Mouse (Mus musculus): ENCODE results near the gene Vhl. TPM values are rescaled to one million over a fixed set of nuclear protein-coding genes. Genes with fewer than 3 reads are reported as not detected.

Vhl gene
- polyA plus RNA-seq, 1 experiment from 2014 or later, result 56.2 TPM

DNA sequence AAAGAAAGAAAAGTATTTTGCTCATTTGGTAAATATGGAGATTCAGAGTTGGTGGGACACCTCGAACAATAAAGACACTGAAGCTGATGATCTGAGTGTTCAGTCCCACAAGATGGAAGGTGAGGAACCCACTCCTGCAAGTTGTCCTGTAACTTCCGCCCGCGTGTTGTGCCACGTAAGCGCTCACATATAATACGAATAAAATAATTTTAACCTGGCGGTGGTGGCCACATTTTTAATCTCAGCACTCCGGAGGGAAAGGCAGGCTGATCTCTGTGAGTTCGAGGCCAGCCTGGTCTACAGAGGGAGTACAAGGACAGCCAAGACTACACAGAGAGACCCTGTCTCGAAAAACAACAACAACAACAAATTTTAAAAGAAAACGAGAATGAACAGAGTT lies 19.8 kb upstream of the Vhl start:
- Histone ChIP-seq H3K9ac (peak overlapping the region; percentile 84; the same call in 1 of the 2 replicates), H3K36me3 (no peaks in the 10 kb centered on the region), H3K27me3 (no peaks in the 10 kb centered on the region), H3K27ac (0 out of 2 replicates have a peak overlapping the region, but pooled peaks have one; percentile 78), H3K4me2 (replicated peaks) (peak overlapping the region; percentile 69), H3K4me1 (peaks cover 17% of the 10 kb centered on the region), H3K4me3 (peak overlapping the region; percentile 85), H3K9me3 (no peaks in the 10 kb centered on the region)
- peak; percentile 13; the same call in 1 of the 2 replicates for ATAC-seq (ENCODE audit: insufficient number of reproducible peaks, insufficient read depth, low FRiP score, low TSS enrichment)
- 54% methylated on average over 12 of the region's 12 CpGs for WGBS

DNA sequence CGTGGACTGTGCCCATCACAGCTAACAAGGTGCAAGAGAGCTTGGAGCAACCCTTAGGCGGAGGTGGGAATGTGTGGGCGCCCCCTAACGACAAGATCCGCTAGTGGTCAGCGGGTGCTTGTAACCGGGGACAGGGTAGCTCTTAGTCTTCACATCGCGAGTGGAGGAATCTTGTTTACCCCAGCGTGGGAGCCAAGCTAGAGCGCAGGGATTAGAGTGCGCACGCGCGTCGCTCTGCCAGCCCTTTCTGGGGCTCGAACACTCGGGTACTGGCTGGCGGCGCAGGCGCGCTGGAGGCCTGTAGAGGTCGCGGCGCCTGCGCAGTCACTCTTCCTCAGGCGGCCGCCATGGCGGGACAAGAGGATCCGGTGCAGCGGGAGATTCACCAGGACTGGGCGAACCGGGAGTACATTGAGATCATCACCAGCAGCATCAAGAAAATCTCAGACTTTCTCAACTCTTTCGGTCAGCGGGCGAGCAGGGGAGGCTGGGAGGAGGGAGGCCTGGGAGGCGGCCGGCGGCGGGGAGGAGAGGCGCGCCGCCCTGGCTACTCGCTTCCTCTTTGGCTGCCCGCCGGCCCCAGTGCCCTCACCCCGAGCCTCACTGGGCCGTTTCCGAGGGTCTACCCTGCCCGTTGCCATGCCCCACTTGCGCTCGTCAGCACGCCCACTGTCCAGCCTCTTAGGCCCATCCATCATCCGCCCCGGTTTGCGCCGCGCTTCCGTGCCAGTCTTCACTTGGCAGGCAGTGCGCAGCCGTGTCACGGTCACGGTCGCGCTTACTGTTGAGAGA lies 19.1 kb upstream of the Vhl start, which contains the start of gene Brk1:
TSS of gene Brk1 (plus strand) at position 341 of the 792 bp plus-strand sequence.
- 1% methylated on average over 65 of the region's 65 CpGs for WGBS

DNA sequence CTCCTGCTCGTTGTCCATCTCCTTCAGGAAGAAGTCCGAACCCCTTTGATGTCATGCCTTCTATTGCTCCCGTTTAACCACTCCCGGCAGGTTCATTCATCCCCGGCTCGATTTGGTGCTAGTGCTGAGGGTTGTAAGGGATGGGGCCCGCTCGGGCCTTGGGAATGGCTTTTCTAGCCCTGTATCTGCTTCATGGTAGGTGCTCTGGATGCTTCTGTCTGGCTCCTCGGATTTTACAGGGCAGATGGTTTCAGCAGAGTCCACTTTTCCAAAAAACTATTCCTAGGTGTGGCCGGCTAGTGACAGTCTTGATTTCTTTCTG lies 18.6 kb upstream of the Vhl start:
- H3K27ac ChIP-seq, result peak overlapping the region; percentile 78
- peak overlapping the region; percentile 85 for H3K4me3 ChIP-seq
- ATAC-seq (ENCODE audit: insufficient number of reproducible peaks, insufficient read depth, low FRiP score, low TSS enrichment), result no peak
- no peaks in the 10 kb centered on the region for H3K9me3 ChIP-seq
- no peaks in the 10 kb centered on the region; the same call in 1 of the 2 replicates for H3K36me3 ChIP-seq
- H3K9ac ChIP-seq, result peak overlapping the region; percentile 84
- peak overlapping the region; percentile 69 for H3K4me2 ChIP-seq (replicated peaks)
- no peaks in the 10 kb centered on the region for H3K27me3 ChIP-seq
- H3K4me1 ChIP-seq, result peaks cover 17% of the 10 kb centered on the region
- 7% methylated on average over 10 of the region's 10 CpGs for WGBS

More for the DNA sequence above, 19.1 kb upstream of the Vhl start, which contains the start of gene Brk1:
- H3K4me2 ChIP-seq (replicated peaks), result peak within 1 kb of the TSS; percentile 69
- H3K36me3 ChIP-seq, result no peaks in the 10 kb centered on the region
- H3K4me1 ChIP-seq, result peaks cover 17% of the 10 kb centered on the region
- peak within 1 kb of the TSS; percentile 84 for H3K9ac ChIP-seq
- no peaks in the 10 kb centered on the region for H3K9me3 ChIP-seq
- H3K27ac ChIP-seq, result peak within 1 kb of the TSS; percentile 78
- no peaks in the 10 kb centered on the region for H3K27me3 ChIP-seq
- ATAC-seq (ENCODE audit: insufficient number of reproducible peaks, insufficient read depth, low FRiP score, low TSS enrichment), result peak; percentile 84
- H3K4me3 ChIP-seq, result peak within 1 kb of the TSS; percentile 85

DNA sequence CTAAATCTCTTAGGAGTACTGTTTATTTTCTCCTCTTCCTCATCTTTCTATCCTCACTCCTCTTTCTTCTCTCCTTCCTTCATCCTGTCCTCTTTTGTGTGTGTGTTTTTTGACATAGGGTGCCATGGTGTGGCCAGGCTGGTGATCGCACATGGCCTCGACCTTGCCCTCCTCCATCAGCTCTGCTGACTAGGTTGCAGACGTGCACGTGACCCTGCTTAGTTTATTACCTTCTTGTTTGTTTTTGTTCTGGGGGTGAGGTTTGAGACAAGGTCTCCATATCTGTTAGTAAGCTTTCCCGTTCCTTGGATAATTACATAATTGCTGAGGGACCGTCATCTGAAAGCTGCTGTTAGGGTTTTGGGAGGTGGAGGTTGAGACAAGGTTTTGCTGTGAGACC lies 14.9 kb upstream of the Vhl start:
- H3K4me2 ChIP-seq (replicated peaks), result no peak overlapping the region
- H3K4me1 ChIP-seq, result peaks cover 17% of the 10 kb centered on the region
- H3K9me3 ChIP-seq, result no peaks in the 10 kb centered on the region
- 64% methylated on average over 6 of the region's 6 CpGs for WGBS
- no peak for ATAC-seq (ENCODE audit: insufficient number of reproducible peaks, insufficient read depth, low FRiP score, low TSS enrichment)
- peaks cover 21% of the 10 kb centered on the region for H3K36me3 ChIP-seq
- H3K27me3 ChIP-seq, result no peaks in the 10 kb centered on the region
- no peak overlapping the region for H3K27ac ChIP-seq
- H3K9ac ChIP-seq, result no peak overlapping the region
- no peak overlapping the region for H3K4me3 ChIP-seq

DNA sequence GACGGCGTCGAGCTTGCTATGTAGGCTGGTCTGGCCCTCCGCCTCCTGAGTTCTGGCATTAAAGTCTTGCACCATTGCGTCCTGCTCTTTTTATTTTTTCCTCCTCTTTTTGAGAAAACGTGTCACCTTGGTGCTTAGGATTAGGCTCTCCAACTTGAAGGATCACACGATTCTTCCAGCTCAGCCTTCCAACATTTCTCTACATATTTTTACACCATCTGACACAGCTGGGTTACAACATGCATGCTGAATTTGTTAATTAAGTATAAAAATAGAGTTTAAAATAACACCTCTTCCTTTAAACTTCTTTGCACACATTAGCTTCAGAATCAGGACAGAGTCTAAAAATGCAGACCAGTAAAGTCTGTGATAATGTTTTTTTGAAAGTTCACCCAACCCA lies 14.5 kb upstream of the Vhl start:
- H3K27ac ChIP-seq, result no peak overlapping the region
- 81% methylated on average over 7 of the region's 7 CpGs for WGBS
- H3K9me3 ChIP-seq, result no peaks in the 10 kb centered on the region
- peaks cover 25% of the 10 kb centered on the region for H3K36me3 ChIP-seq
- H3K27me3 ChIP-seq, result no peaks in the 10 kb centered on the region
- H3K4me2 ChIP-seq (replicated peaks), result no peak overlapping the region
- ATAC-seq (ENCODE audit: insufficient number of reproducible peaks, insufficient read depth, low FRiP score, low TSS enrichment), result no peak
- peaks cover 17% of the 10 kb centered on the region for H3K4me1 ChIP-seq
- H3K9ac ChIP-seq, result no peak overlapping the region
- no peak overlapping the region for H3K4me3 ChIP-seq

DNA sequence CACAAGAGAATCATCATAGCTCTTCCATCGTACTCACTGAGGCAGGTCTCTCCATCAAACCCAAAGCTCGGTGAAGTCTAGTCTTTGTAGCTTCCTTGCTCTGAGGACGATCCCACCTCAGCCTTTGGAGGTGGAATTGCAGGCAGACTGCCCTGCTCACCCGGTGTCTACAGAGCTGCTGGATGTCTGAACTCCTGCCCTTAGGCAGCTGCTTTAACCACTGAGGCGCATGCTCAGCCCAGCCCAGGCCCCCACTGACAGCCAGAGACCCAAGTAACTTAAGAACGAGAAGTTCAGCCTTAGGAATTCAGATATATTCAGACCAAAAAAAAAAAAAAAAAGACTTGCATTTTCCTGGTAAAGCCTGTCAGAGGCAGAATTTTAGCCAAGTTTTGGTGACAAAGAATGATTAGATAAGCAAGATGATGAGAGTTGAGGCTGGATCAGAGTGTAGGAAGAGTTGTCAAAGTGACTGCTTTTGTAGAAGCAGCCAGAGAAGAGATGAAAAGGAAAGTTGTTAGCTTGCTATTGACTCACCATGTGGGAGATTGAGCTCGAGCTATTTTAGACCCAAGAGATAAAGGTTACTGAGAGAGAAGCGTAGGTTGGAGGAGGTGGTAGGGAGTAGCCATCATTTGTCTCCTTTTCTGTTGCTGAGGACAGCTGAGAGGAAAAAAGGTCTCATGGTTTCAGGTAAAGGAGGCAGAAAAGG lies 11.3 kb upstream of the Vhl start:
- Histone ChIP-seq H3K27me3 (no peaks in the 10 kb centered on the region), H3K4me2 (replicated peaks) (no peak overlapping the region), H3K9me3 (no peaks in the 10 kb centered on the region), H3K9ac (no peak overlapping the region), H3K4me1 (no peaks in the 10 kb centered on the region), H3K27ac (no peak overlapping the region), H3K4me3 (no peak overlapping the region), H3K36me3 (peaks cover 56% of the 10 kb centered on the region)
- WGBS, result 89% methylated on average over 8 of the region's 8 CpGs
- ATAC-seq (ENCODE audit: insufficient number of reproducible peaks, insufficient read depth, low FRiP score, low TSS enrichment), result no peak

DNA sequence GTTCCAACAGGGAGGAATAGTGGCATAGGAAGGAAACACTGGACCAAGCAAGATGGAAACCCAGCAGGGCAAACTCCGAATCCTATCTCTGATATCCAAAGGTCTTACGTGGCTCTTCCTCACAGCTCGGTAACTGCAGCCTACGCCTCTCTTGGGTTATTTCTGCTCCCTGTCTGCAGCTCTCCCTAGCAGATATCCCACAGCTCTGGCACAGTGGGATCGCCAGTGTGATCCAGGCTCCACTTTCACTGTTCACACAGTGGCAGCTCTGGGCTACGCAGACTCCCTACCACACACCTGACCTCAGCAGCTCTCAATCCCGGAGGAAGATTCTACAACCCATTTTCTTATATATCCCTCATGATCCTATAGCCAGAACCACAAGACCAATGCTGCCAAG lies 9.6 kb upstream of the Vhl start:
- H3K4me3 ChIP-seq, result no peak overlapping the region
- no peak overlapping the region for H3K27ac ChIP-seq
- peaks cover 65% of the 10 kb centered on the region for H3K36me3 ChIP-seq
- H3K9ac ChIP-seq, result no peak overlapping the region
- no peak overlapping the region for H3K4me2 ChIP-seq (replicated peaks)
- WGBS, result 96% methylated on average over 7 of the region's 7 CpGs
- ATAC-seq (ENCODE audit: insufficient number of reproducible peaks, insufficient read depth, low FRiP score, low TSS enrichment), result no peak
- H3K9me3 ChIP-seq, result no peaks in the 10 kb centered on the region
- H3K27me3 ChIP-seq, result no peaks in the 10 kb centered on the region
- H3K4me1 ChIP-seq, result no peaks in the 10 kb centered on the region

DNA sequence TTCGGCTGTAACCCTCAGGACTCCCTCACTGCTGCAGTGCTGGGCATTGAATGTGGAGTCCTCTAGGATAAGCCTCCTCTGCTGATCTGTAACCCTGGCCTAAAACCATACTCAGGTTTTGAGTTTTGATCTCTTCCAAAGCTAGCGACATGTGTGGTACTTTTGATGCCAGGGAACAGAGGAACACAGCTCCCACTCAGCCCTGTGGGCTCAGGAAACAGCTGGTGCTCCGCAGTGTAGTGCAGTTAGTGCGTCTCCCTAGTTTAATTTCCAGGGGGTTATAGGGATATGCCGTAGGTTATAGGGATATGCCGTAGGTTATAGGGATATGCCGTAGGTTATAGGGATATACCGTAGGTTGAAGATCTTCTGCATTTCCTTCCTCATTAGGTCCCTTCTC lies 8.8 kb upstream of the Vhl start:
- Histone ChIP-seq H3K36me3 (peaks cover 65% of the 10 kb centered on the region), H3K9me3 (no peaks in the 10 kb centered on the region), H3K4me2 (replicated peaks) (no peak overlapping the region), H3K4me3 (no peak overlapping the region), H3K27me3 (no peaks in the 10 kb centered on the region), H3K4me1 (no peaks in the 10 kb centered on the region), H3K27ac (no peak overlapping the region), H3K9ac (no peak overlapping the region)
- no peak for ATAC-seq (ENCODE audit: insufficient number of reproducible peaks, insufficient read depth, low FRiP score, low TSS enrichment)
- WGBS, result 95% methylated on average over 8 of the region's 8 CpGs

DNA sequence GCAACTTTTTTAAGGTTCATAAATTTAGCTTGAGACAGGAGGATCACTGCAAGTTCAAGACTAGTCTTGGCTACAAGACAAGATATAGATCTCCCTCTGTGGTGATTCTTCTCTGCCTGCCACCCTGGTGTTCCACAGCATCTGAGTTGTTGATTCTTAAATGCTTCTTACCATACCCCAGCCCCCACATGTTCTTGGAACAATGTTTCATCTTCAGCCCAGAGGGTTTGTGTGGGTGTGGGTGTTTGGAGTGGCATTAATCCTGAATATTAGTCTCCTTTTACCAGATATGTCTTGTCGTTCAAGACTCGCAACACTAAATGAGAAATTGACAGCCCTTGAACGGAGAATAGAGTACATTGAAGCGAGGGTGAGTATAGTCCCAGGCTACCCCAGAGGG lies 8.3 kb upstream of the Vhl start:
- Histone ChIP-seq H3K36me3 (peaks cover 63% of the 10 kb centered on the region), H3K4me2 (replicated peaks) (no peak overlapping the region), H3K27ac (no peak overlapping the region), H3K9ac (no peak overlapping the region), H3K4me3 (no peak overlapping the region), H3K4me1 (no peaks in the 10 kb centered on the region), H3K9me3 (no peaks in the 10 kb centered on the region), H3K27me3 (no peaks in the 10 kb centered on the region)
- no peak for ATAC-seq (ENCODE audit: insufficient number of reproducible peaks, insufficient read depth, low FRiP score, low TSS enrichment)
- 94% methylated on average over 4 of the region's 4 CpGs for WGBS

DNA sequence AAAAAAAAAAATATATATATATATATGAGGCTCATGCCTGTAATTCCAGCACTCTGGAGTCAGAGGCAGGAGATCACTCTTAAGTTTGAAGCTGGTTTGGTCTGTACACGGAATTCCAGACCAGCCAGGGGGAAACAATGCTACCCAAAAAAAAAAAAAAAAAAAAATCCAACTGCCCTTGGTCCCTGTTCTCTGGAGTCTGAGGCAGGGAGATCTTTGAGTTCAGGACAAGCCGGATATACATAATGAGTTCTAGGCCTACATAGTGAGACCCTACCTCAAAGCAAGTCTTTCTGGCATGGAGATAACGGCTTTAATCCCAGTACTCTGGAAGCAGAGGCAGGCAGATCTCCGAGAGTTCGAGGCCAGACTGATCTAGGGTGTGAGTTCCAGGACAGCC lies 373 bp upstream of the Vhl start:
- Histone ChIP-seq H3K27me3 (no peaks in the 10 kb centered on the region), H3K4me1 (peaks cover 15% of the 10 kb centered on the region), H3K27ac (no peak overlapping the region), H3K4me3 (peak overlapping the region; percentile 71), H3K36me3 (peaks cover 16% of the 10 kb centered on the region), H3K9me3 (no peaks in the 10 kb centered on the region), H3K9ac (no peak overlapping the region), H3K4me2 (replicated peaks) (peak overlapping the region; percentile 74)
- WGBS, result 75% methylated on average over 5 of the region's 5 CpGs
- no peak for ATAC-seq (ENCODE audit: insufficient number of reproducible peaks, insufficient read depth, low FRiP score, low TSS enrichment)

DNA sequence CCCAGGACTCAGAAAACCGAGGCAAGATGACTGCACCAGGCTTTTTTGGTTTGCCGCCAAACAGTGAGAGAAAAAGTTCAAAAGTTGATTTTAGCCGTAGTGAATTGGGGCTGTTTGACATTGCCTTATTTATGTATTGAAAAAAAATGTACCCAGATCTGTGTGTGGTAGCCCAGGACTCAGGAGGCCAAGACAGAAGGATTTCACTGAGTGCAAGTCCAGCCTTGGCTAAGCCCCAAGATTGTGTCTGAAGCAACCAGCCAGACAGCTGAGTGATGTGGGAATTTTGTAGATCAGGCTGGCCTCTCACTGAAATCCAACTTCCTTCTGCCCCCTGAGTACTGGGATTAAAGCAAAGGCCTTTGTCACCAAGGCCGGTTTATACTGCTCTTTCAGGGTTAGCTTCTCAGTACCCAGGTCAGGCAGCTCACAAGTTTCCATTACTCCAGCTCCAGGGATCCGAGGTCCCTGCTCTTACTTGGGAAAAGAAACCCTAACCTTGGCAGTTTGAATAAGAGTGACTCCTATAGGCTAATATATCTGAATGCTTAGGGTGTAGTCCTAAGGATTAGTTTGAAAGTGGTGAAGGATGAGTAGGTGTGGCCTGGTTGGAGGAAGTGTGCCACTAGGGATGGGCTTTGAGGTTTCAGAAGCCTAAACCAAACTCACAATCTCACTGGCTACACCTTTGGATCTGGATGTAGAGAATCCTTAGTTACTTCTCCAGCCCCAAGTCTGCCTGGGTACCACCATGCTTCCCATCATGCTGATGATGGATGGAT lies 1.4 kb downstream of the Vhl start:
- Histone ChIP-seq H3K4me2 (replicated peaks) (peak overlapping the region; percentile 74), H3K27me3 (no peaks in the 10 kb centered on the region), H3K4me3 (peak overlapping the region; percentile 71), H3K27ac (no peak overlapping the region), H3K36me3 (peaks cover 30% of the 10 kb centered on the region), H3K9me3 (no peaks in the 10 kb centered on the region), H3K9ac (peak overlapping the region; percentile 78), H3K4me1 (peaks cover 15% of the 10 kb centered on the region)
- WGBS, result 49% methylated on average over 5 of the region's 5 CpGs
- no peak for ATAC-seq (ENCODE audit: insufficient number of reproducible peaks, insufficient read depth, low FRiP score, low TSS enrichment)

All from embryonic facial prominence, embryonic 12.5 days (tissue).